Mouse (Mus musculus) lung, postnatal 0 days (tissue): Measurements from ENCODE around the gene Tm4sf5. TPM values are rescaled to one million over a fixed set of nuclear protein-coding genes. Genes with fewer than 3 reads are reported as not detected.
A peak's percentile ranks its signal among the peaks of the same experiment; 100 is the strongest.

ENCODE experiments used
- ATAC-seq: fragments of 200-750 bp; cut with Nextera tagmentation; 2 replicates; pipeline ENCODE4 v1.8.0; 2017; ENCODE audit warnings: moderate library complexity
- DNase-seq: peaks from one replicate; pipeline ENCODE4 v3.0.0-alpha.2; 2016; ENCODE audit warnings: low spot score
- H3K27ac ChIP-seq: fragments of 300-500 bp; sonication (generic); 2 replicates; pipeline ENCODE4 v1.5.1; 2014; ENCODE audit warnings: antibody characterized with exemption, mild to moderate bottlenecking, low read length, mixed read lengths
- H3K27me3 ChIP-seq: fragments of 300-500 bp; sonication (generic); replicated peaks from 2 replicates; pipeline ENCODE4 v1.6.1; 2014; ENCODE audit warnings: low read length, mixed read lengths; ENCODE audit not compliant: insufficient read depth
- H3K36me3 ChIP-seq: fragments of 300-500 bp; sonication (generic); 2 replicates; pipeline ENCODE4 v1.6.1; 2014; ENCODE audit warnings: low read length, mixed read lengths; ENCODE audit not compliant: insufficient read depth
- H3K4me1 ChIP-seq: fragments of 300-500 bp; sonication (generic); 2 replicates; pipeline ENCODE4 v1.6.1; 2014; ENCODE audit warnings: antibody characterized with exemption, low read depth, low read length, mixed read lengths; ENCODE audit not compliant: insufficient read depth
- H3K4me2 ChIP-seq: fragments of 300-500 bp; sonication (generic); replicated peaks from 2 replicates; pipeline ENCODE4 v1.6.1; 2014; ENCODE audit warnings: low read depth, mild to moderate bottlenecking, low read length, moderate library complexity, mixed read lengths
- H3K4me3 ChIP-seq: fragments of 300-500 bp; sonication (generic); 2 replicates; pipeline ENCODE4 v1.5.1; 2014; ENCODE audit warnings: low read depth, low read length
- H3K9ac ChIP-seq: fragments of 300-500 bp; sonication (generic); replicated peaks from 2 replicates; pipeline ENCODE4 v1.6.1; 2014; ENCODE audit warnings: low read depth, mild to moderate bottlenecking
- H3K9me3 ChIP-seq: fragments of 300-500 bp; sonication (generic); 2 replicates; pipeline ENCODE4 v1.6.1; 2016; ENCODE audit warnings: low read length, mixed read lengths
- CTCF ChIP-seq: IDR thresholded peaks from 2 replicates; pipeline ENCODE4 v1.5.1; 2016; ENCODE audit warnings: antibody characterized with exemption, mild to moderate bottlenecking
- EP300 ChIP-seq: IDR thresholded peaks from 2 replicates; pipeline ENCODE4 v1.6.1; 2016; ENCODE audit warnings: antibody characterized with exemption, mild to moderate bottlenecking, control low read depth
- WGBS: fragments of 180-500 bp; shearing (Covaris S2); extraction: QIAGEN DNeasy Blood & Tissue Kit; methylation state at CpG from one replicate; pipeline ENCODE4 v1.1.7; 2014; 5-methylcytosine and 5-hydroxymethylcytosine counted together
- polyA plus RNA-seq: library from polyadenylated mRNA; unstranded; fragments of >200 nt; fragmentation: Nextera tagmentation; extraction: Ambion mirVana; gene quantifications from 2 replicates; pipeline ENCODE4 v1.2.1, GENCODE M21; 2015

The Tm4sf5 gene
- polyA plus RNA-seq, 1 experiment from 2014 or later, result 2.6 TPM

DNA sequence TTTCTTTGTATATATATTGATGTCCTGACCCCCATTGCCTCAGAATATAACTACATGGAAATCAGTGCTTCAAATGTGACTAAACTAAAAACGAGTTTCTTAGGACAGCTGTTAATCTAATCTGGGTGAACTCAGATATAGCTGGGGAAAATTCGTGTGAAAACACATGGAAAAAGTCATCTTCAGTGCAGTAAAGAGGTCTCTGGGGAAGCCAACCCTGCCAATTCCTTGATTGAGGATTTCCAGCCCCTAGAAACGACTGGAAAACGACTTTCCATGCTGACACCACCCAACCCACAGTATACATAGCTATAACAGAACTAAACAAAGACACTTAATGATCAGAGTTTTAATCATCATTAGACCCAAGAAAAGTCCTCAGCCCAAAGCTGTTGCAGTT lies 17.2 kb upstream of the Tm4sf5 start:
- TF ChIP-seq CTCF (no peak), EP300 (no peak)
- no peak overlapping the region for H3K4me2 ChIP-seq
- H3K9me3 ChIP-seq, result no peaks in the 10 kb centered on the region
- H3K27me3 ChIP-seq, result no peaks in the 10 kb centered on the region
- ATAC-seq, result no peak
- 37% methylated on average over 4 of the region's 4 CpGs for WGBS
- no peak overlapping the region for H3K4me3 ChIP-seq
- H3K4me1 ChIP-seq, result no peaks in the 10 kb centered on the region
- no peaks in the 10 kb centered on the region for H3K36me3 ChIP-seq
- no peak overlapping the region for H3K9ac ChIP-seq
- DNase-seq, result no peak
- no peak overlapping the region for H3K27ac ChIP-seq

DNA sequence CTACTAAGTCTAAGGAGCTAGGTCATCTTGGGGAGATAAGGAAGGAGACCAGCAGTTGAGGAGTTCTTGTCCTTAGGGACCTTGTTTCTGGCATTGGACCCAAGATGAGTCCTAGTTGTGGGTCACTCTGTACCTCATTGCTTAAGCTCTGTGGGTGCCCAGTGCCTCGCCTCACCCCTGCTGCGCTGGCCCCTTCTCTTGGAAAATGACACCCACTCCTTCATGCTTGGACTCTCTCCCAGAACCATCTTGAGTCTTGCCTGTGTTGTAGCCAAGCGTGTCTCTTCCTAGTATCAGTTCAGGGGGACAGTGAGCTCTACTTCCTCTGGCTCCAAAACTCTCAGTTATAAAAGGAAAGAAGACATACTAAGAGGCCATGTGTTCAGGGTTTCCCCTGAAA lies 15.9 kb upstream of the Tm4sf5 start:
- no peak overlapping the region for H3K9ac ChIP-seq
- no peaks in the 10 kb centered on the region for H3K36me3 ChIP-seq
- WGBS, result 82% methylated on average over 3 of the region's 3 CpGs
- no peak overlapping the region for H3K4me2 ChIP-seq
- TF ChIP-seq CTCF, result no peak
- TF ChIP-seq EP300, result no peak
- H3K4me3 ChIP-seq, result no peak overlapping the region
- H3K9me3 ChIP-seq, result no peaks in the 10 kb centered on the region
- no peaks in the 10 kb centered on the region for H3K4me1 ChIP-seq
- no peak overlapping the region for H3K27ac ChIP-seq
- H3K27me3 ChIP-seq, result no peaks in the 10 kb centered on the region
- no peak for ATAC-seq
- DNase-seq, result no peak

DNA sequence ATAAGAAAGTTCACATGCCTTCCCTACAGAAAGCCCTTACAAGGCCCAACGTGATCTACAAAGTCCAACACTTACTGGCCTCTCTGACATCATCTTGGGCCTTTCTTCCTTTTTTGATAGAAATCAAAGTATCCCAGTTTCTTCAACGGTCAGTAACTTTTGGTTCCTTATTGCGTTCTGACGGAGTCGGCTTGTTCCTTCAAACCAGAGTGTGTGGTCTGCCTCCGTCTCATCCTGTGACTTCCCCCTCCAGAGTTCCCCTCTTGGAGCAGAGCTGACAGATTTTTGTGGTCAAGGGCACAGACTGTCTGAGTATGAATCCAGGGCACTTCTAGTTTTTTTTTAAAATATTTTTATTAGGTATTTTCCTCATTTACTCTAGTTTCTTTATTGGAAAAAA lies 15.4 kb upstream of the Tm4sf5 start:
- H3K27ac ChIP-seq, result no peak overlapping the region
- DNase-seq, result peak; percentile 43
- TF ChIP-seq CTCF, result no peak
- no peak for TF ChIP-seq EP300
- peak; percentile 47; the same call in 1 of the 2 replicates for ATAC-seq
- no peaks in the 10 kb centered on the region for H3K4me1 ChIP-seq
- no peak overlapping the region for H3K4me2 ChIP-seq
- H3K4me3 ChIP-seq, result no peak overlapping the region
- 82% methylated on average over 6 of the region's 6 CpGs for WGBS
- H3K9ac ChIP-seq, result no peak overlapping the region
- no peaks in the 10 kb centered on the region for H3K9me3 ChIP-seq
- H3K36me3 ChIP-seq, result no peaks in the 10 kb centered on the region
- H3K27me3 ChIP-seq, result no peaks in the 10 kb centered on the region

DNA sequence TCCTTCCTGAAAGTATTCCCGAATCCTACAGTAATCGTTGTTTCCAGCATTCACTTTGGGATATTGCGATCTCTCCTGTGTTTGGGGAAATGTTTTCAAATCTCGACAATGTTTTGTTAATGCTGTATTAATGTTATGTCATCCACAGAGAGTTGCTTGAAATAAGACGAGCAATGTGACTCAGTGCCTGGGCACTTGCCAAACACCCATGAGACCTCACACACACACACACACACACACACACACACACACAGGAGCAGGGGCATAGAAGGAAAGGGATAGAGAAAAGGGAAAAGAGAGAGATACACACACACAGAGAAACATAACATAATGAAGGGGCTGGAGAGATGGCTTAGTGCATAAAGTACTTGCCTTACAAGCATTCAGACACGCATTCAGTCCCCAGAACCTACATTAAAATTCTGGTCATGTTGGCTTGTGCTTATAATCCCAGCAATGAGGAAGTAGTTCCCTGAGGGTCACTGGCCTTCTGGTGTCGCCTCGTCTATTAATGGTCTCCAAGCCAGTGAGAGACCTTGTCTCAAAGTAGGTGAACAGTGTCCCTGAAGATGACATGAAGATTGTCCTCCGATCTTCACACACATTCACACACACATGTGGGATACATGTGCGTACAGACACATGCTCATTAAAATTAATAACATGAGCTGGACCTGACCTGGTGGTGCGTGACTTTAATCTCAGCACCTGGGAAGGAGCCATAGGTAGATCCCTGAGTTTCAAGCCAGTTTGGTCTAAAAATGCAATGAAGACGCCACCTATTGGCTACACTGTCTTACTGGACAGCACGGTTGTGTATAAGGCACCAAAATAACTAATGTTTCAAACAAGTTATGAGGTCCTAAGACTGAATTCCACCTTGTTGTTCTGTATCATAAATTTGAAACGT lies 5.2 kb upstream of the Tm4sf5 start:
- H3K9ac ChIP-seq, result no peak overlapping the region
- no peaks in the 10 kb centered on the region for H3K36me3 ChIP-seq
- no peaks in the 10 kb centered on the region for H3K9me3 ChIP-seq
- ATAC-seq (no peak), DNase-seq (peak; percentile 46)
- TF ChIP-seq CTCF (peak; percentile 69), EP300 (no peak)
- no peaks in the 10 kb centered on the region for H3K4me1 ChIP-seq
- H3K4me2 ChIP-seq, result no peak overlapping the region
- no peaks in the 10 kb centered on the region for H3K27me3 ChIP-seq
- no peak overlapping the region for H3K4me3 ChIP-seq
- 60% methylated on average over 14 of the region's 14 CpGs for WGBS
- no peak overlapping the region for H3K27ac ChIP-seq

DNA sequence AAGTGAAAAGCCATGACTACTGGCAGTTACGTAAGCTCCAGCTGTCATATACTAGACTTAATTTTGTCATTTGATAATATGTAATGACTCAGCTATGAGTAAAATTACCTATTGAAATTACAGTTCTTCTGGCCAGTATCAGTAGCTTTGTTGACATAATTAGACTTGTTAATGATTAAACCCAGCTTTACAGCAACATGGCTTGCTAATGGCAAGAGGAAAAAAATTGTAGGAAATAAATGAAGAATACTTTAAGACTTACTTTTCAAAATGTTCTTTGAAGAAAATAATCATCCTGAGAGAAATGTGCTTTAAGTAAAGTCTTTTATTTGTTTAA lies 4.6 kb upstream of the Tm4sf5 start:
- H3K4me1 ChIP-seq, result no peaks in the 10 kb centered on the region
- H3K27me3 ChIP-seq, result no peaks in the 10 kb centered on the region
- H3K9ac ChIP-seq, result no peak overlapping the region
- H3K4me3 ChIP-seq, result no peak overlapping the region
- no peaks in the 10 kb centered on the region for H3K9me3 ChIP-seq
- ATAC-seq (no peak), DNase-seq (no peak)
- no peak overlapping the region for H3K27ac ChIP-seq
- no peak overlapping the region for H3K4me2 ChIP-seq
- H3K36me3 ChIP-seq, result no peaks in the 10 kb centered on the region
- TF ChIP-seq CTCF, result no peak
- no peak for TF ChIP-seq EP300
- 67% methylated on average over 1 of the region's 1 CpGs for WGBS

- TF ChIP-seq EP300, result no peak
- no peak for TF ChIP-seq CTCF
- Histone ChIP-seq H3K9ac (no peak overlapping the region), H3K4me1 (no peaks in the 10 kb centered on the region)
Observed at GRCm38 (mm10) chr11:70502018-70502417, 3.0 kb upstream of the Tm4sf5 start.

More at GRCm38 (mm10) chr11:70502018-70502417, 3.0 kb upstream of the Tm4sf5 start:
- no peaks in the 10 kb centered on the region for H3K27me3 ChIP-seq
- ATAC-seq (no peak), DNase-seq (no peak)
- H3K9me3 ChIP-seq, result no peaks in the 10 kb centered on the region
- no peak overlapping the region for H3K27ac ChIP-seq
- 36% methylated on average over 3 of the region's 3 CpGs for WGBS
- no peaks in the 10 kb centered on the region for H3K36me3 ChIP-seq
- no peak overlapping the region for H3K4me2 ChIP-seq
- H3K4me3 ChIP-seq, result no peak overlapping the region
